Mouse (Mus musculus): ENCODE results near the gene Slc39a2.

- TF ChIP-seq GATA1 (IDR thresholded peaks at IDR 0.05; ENCODE audit: low read length) (no peak), TAL1 (IDR thresholded peaks at IDR 0.05; ENCODE audit: low read length) (no peak)
Measured at GRCm38 (mm10) chr14:51877517-51877916, 15.2 kb upstream of the Slc39a2 start.

Data from erythroblast, embryonic 14.5 days (primary cell).